11 mouse cellular contexts compared by ENCODE assay signal in the genomic region with DNA sequence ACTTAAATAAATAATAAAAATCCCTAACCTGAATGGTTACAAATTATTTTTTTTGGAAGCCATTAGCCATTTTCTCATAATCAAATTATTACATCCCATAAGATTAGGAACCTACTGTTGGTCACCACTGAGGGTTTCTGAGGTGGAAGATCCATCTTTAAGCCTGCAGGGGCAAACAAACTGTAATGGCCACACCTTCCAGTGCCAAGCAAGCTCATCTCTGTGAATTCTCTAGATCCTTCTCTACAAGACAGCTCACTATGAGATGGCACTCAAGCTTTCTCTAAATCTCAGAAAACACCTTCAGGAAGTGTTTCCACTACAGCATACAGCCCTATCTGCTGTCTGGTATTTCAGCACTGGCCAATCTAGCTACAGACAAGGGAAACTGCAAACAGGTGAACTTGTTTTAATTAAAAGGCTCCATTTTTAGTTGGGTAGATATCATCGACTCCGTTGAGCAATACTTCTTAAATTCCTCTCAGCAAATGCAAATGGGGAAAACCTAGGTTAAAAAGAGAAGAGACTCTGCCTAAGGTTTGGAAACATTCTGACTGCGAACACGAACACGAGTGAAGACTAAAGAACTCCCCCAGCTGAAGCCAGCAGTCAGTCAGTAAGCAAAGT. TPM values are rescaled to one million over a fixed set of nuclear protein-coding genes. Genes with fewer than 3 reads are reported as not detected.
DNase-seq lines count a peak whose midpoint lies in the region; ATAC-seq and TF ChIP-seq lines count a peak whose summit lies in the region.
"Had no signal": no experiment of that assay in that cellular context is flagged by ENCODE, and none has a peak within 500 bp of the region (broad histone marks: within the 10 kb centered on the region; RNA-seq: fewer than 3 reads in every experiment).

No protein-coding gene starts in this region.

- no peak overlapping the region for H3K9ac ChIP-seq in forebrain, postnatal 0 days
- peak overlapping the region; percentile 94 for H3K9ac ChIP-seq in neural tube, embryonic 13.5 days
- H3K9ac ChIP-seq: stomach, embryonic 15.5 days had no signal

- H3K36me3 ChIP-seq in forebrain, postnatal 0 days (ENCODE audit: insufficient read depth), result peaks cover 11% of the 10 kb centered on the region; the same call in 1 of the 2 replicates
- H3K36me3 ChIP-seq in forebrain, embryonic 10.5 days (replicated peaks), result no peaks in the 10 kb centered on the region
- no peaks in the 10 kb centered on the region for H3K36me3 ChIP-seq in embryonic facial prominence, embryonic 10.5 days (replicated peaks)
- H3K36me3 ChIP-seq in neural tube, embryonic 13.5 days, result no peaks in the 10 kb centered on the region
- H3K36me3 ChIP-seq: stomach, embryonic 15.5 days had no signal

- H3K9me3 ChIP-seq in forebrain, postnatal 0 days (ENCODE audit: low read length), result no peaks in the 10 kb centered on the region
- no peaks in the 10 kb centered on the region for H3K9me3 ChIP-seq in forebrain, embryonic 10.5 days
- no peaks in the 10 kb centered on the region for H3K9me3 ChIP-seq in embryonic facial prominence, embryonic 10.5 days
- no peaks in the 10 kb centered on the region for H3K9me3 ChIP-seq in neural tube, embryonic 13.5 days
- H3K9me3 ChIP-seq: stomach, embryonic 15.5 days had no signal

- H3K27ac ChIP-seq in forebrain, postnatal 0 days (ENCODE audit: low read depth, low read length), result no peak overlapping the region
- H3K27ac ChIP-seq in forebrain, embryonic 10.5 days, result no peak overlapping the region
- H3K27ac ChIP-seq in embryonic facial prominence, embryonic 10.5 days (replicated peaks), result peak overlapping the region; percentile 93
- H3K27ac ChIP-seq in neural tube, embryonic 13.5 days (replicated peaks), result peak overlapping the region; percentile 98
- H3K27ac ChIP-seq: stomach, embryonic 15.5 days had no signal

- no peaks in the 10 kb centered on the region for H3K4me1 ChIP-seq in forebrain, postnatal 0 days (ENCODE audit: insufficient read depth)
- H3K4me1 ChIP-seq in forebrain, embryonic 10.5 days, result peaks cover 56% of the 10 kb centered on the region
- peaks cover 56% of the 10 kb centered on the region for H3K4me1 ChIP-seq in embryonic facial prominence, embryonic 10.5 days
- H3K4me1 ChIP-seq in neural tube, embryonic 13.5 days (replicated peaks), result peaks cover 57% of the 10 kb centered on the region
- H3K4me1 ChIP-seq: stomach, embryonic 15.5 days had no signal

- no peak for TF ChIP-seq CTCF in forebrain, postnatal 0 days (IDR thresholded peaks at IDR 0.05; ENCODE audit: low read depth)

- 37% methylated on average over 5 of the region's 5 CpGs for WGBS in forebrain, postnatal 0 days
- 6% methylated on average over 5 of the region's 5 CpGs for WGBS in forebrain, embryonic 10.5 days
- WGBS in embryonic facial prominence, embryonic 10.5 days, result 5% methylated on average over 5 of the region's 5 CpGs
- WGBS in neural tube, embryonic 13.5 days, result 11% methylated on average over 5 of the region's 5 CpGs

- H3K4me2 ChIP-seq in forebrain, postnatal 0 days (ENCODE audit: low read depth), result no peak overlapping the region
- H3K4me2 ChIP-seq in neural tube, embryonic 13.5 days, result peak overlapping the region; percentile 68

- no peak for ATAC-seq in forebrain, postnatal 0 days
- no peak for ATAC-seq in neural tube, embryonic 13.5 days (ENCODE audit: low read depth)

- no peak overlapping the region for H3K4me3 ChIP-seq in forebrain, postnatal 0 days (ENCODE audit: low read depth, low read length)
- H3K4me3 ChIP-seq in forebrain, embryonic 10.5 days, result no peak overlapping the region
- H3K4me3 ChIP-seq in embryonic facial prominence, embryonic 10.5 days, result peak overlapping the region; percentile 73
- H3K4me3 ChIP-seq in neural tube, embryonic 13.5 days, result peak overlapping the region; percentile 57; the same call in 1 of the 2 replicates
- H3K4me3 ChIP-seq: erythroblast, embryonic 14.5 days had no signal

- DNase-seq in forebrain, postnatal 0 days, result peak; percentile 53
- no peak for DNase-seq in forebrain, embryonic 10.5 days (ENCODE audit: extremely low spot score, low spot score)
- no peak for DNase-seq in embryonic facial prominence, embryonic 10.5 days (ENCODE audit: low spot score)
- peak; percentile 17 for DNase-seq in induced T-regulatory cell, adult 2 months (ENCODE audit: low read depth)
- no peak for DNase-seq in urinary bladder, postnatal 4 days (ENCODE audit: low spot score in 2 of 2)
- no peak for DNase-seq in right cerebral cortex, postnatal 10 days (ENCODE audit: low spot score in 2 of 2)
- no peak for DNase-seq in adrenal gland, postnatal 25 days

- H3K27me3 ChIP-seq in forebrain, postnatal 0 days (ENCODE audit: insufficient read depth, low read length), result peaks cover 39% of the 10 kb centered on the region
- H3K27me3 ChIP-seq in forebrain, embryonic 10.5 days (ENCODE audit: poor library complexity, severe bottlenecking), result peaks cover 100% of the 10 kb centered on the region
- H3K27me3 ChIP-seq in embryonic facial prominence, embryonic 10.5 days (replicated peaks; ENCODE audit: low read depth, poor library complexity, severe bottlenecking), result peaks cover 93% of the 10 kb centered on the region
- H3K27me3 ChIP-seq in neural tube, embryonic 13.5 days, result peaks cover 50% of the 10 kb centered on the region

RNA-seq across cellular contexts. Expression of a gene that starts 0.8 kb away (rescaled TPM):
- 8.9 and 16.9 TPM in 2 replicates for total RNA-seq in forebrain, postnatal 0 days (2014; rRNA removed)
- polyA plus RNA-seq in forebrain, postnatal 0 days (2015; fragmentation: Nextera tagmentation; extraction: Ambion mirVana), result 10.0 and 13.5 TPM in 2 replicates
- 6.9 and 7.2 TPM in 2 replicates for polyA plus RNA-seq in forebrain, embryonic 10.5 days (2016; fragmentation: Nextera tagmentation; extraction: Ambion mirVana)
- polyA plus RNA-seq in embryonic facial prominence, embryonic 10.5 days (2016; fragmentation: Nextera tagmentation; extraction: Ambion mirVana), result 55.1 and 62.6 TPM in 2 replicates
- 80.7 and 96.6 TPM in 2 replicates for polyA plus RNA-seq in neural tube, embryonic 13.5 days (2015; fragmentation: Nextera tagmentation; extraction: Ambion mirVana)
- total RNA-seq in adrenal gland, postnatal 25 days (2021), result 1.6 and 1.9 TPM in 2 replicates
- total RNA-seq: hematopoietic stem cell, adult 5-6 weeks had no signal
- polyA plus RNA-seq: erythroblast, embryonic 14.5 days had no signal

Comparison
In these comparisons a context has a peak if more than half of its experiments do, and no peak if none do; other contexts are left out.
1. DNase-seq: peak in forebrain, postnatal 0 days (single experiment) and induced T-regulatory cell, adult 2 months (single experiment); none in forebrain, embryonic 10.5 days (single experiment), embryonic facial prominence, embryonic 10.5 days (single experiment), urinary bladder, postnatal 4 days (0 of 2), right cerebral cortex, postnatal 10 days (0 of 2) and adrenal gland, postnatal 25 days (single experiment).
2. H3K27ac ChIP-seq: peak in embryonic facial prominence, embryonic 10.5 days (single experiment) and neural tube, embryonic 13.5 days (single experiment); none in forebrain, postnatal 0 days (single experiment) and forebrain, embryonic 10.5 days (single experiment).
3. H3K4me3 ChIP-seq: peak in embryonic facial prominence, embryonic 10.5 days (single experiment) and neural tube, embryonic 13.5 days (single experiment); none in forebrain, postnatal 0 days (single experiment) and forebrain, embryonic 10.5 days (single experiment).